Mouse (Mus musculus) liver, embryonic 14.5 days (tissue): ENCODE data around the gene Man1a.

Experiments
- CTCF ChIP-seq: IDR thresholded peaks from 2 replicates; pipeline ENCODE4 v1.5.1; 2016; ENCODE audit warnings: antibody characterized with exemption, low read depth, control low read depth
- EP300 ChIP-seq: IDR thresholded peaks from 2 replicates; pipeline ENCODE4 v1.6.1; 2016; ENCODE audit warnings: antibody characterized with exemption, low read depth

DNA sequence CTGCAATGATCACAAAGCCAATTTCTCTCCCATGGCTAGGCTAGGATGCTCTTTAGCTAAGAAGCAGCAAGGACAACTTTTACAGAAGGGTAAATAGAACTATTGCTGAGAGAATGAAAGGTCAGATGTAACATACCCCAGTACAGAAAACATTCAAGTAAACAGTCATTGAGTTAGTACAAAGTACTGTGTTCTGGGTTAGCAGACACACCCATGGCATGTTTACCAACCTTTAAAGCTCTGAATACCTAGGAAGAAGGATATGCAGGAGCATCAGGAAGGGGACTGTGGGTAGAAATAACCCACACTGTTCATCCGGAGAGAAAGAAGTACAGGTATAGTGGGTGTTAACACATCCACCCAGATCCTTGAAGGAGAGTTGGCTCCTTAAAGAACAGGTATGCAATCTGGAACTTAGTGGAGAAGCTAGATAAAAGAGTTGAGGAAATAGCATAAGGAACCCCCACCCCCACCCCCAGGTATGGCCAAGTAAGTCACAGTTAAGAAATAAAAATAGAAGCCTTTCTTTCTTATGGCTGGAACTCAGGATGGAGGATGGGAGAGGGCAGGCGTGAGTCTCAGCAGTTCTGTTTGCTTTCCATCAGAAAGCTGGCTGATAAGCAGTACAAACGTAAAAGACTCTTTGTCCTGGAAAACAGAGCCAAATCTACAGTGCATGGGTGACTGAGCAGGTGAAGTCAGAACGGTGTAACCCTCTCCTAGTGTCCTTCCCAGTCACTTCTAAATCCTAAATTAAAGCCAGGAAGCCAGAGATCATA lies 146.5 kb downstream of the Man1a start:
- TF ChIP-seq CTCF (no peak), EP300 (no peak)
